Mouse (Mus musculus): ENCODE measurements around the gene Slc22a3. TPM values are rescaled to one million over a fixed set of nuclear protein-coding genes. Genes with fewer than 3 reads are reported as not detected.

Slc22a3 gene
- polyA plus RNA-seq, 1 experiment: 33.8 TPM

DNA sequence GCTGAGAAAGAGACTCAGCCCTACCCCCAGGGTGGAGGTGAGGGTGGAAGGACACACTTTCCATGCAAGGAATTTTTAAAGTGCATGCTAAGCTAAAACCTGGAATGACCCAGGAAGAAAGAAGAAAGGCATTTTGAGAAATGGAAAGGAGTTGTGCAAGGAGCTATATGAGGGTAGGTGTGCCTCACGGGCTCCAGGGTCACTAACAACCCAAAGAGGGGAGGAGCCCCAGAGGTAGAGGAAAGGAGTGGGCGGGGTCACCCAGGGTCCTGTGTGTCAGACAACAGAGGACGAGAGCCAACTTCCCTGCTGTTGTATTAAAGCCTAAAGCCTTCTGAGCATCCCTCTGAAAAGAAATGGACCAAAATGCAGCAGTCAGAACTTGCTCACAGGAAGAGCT lies 11.9 kb downstream of the Slc22a3 start:
- Histone ChIP-seq H3K4me1 (ENCODE audit: control insufficient read depth, insufficient read depth, insufficient read length, low read length) (0 out of 2 replicates have a peak, but pooled peaks cover 3% of the 10 kb centered on the region), H3K4me3 (ENCODE audit: insufficient read depth, low read depth, low read length) (no peak overlapping the region), H3K27ac (replicated peaks; ENCODE audit: low read depth, low read length) (no peak overlapping the region)

DNA sequence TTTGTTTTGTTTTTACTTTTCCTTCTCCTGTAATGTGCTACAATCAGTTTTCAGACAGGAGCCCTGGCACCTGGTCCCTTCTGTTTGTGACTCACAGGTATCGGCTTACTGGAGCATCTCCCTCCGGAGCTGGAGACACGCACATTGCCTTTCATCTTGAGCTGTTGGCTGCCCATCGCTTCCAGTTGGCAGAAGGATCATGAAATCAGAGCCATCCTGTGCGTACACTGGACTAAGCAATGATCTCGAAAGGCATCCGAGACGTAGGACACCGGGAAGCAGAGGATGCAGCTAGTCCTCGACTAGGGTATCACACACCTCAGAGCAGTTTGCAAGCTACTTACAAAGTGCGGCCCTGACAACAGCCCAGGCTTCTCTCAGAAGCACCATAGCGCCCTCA lies 15.9 kb downstream of the Slc22a3 start:
- H3K4me1 ChIP-seq (ENCODE audit: control insufficient read depth, insufficient read depth, insufficient read length, low read length): peaks cover 6% of the 10 kb centered on the region
- H3K4me3 ChIP-seq (ENCODE audit: insufficient read depth, low read depth, low read length): no peak overlapping the region
- no peak overlapping the region for H3K27ac ChIP-seq (replicated peaks; ENCODE audit: low read depth, low read length)

DNA sequence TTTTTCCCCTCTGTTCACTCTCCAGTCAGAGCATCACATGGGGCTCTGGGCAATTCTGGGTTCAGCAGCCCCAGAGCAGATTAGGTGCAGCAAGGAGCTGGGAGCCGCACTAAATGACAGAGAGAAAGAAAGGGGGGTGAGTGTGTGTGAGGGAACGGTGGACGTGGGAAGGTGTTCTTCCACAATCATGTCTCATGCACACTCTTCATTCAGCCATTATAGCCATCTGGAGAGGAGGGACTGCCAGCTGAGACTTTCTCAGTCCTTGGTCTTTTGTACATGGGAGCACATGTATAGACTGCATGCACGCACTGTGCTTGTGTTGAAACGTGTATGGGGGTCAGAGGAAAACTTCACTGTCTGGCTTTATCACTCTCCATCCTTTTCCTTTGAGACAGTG lies 17.6 kb downstream of the Slc22a3 start:
- Histone ChIP-seq H3K4me1 (ENCODE audit: control insufficient read depth, insufficient read depth, insufficient read length, low read length) (peaks cover 5% of the 10 kb centered on the region), H3K4me3 (ENCODE audit: insufficient read depth, low read depth, low read length) (no peak overlapping the region), H3K27ac (replicated peaks; ENCODE audit: low read depth, low read length) (no peak overlapping the region)

DNA sequence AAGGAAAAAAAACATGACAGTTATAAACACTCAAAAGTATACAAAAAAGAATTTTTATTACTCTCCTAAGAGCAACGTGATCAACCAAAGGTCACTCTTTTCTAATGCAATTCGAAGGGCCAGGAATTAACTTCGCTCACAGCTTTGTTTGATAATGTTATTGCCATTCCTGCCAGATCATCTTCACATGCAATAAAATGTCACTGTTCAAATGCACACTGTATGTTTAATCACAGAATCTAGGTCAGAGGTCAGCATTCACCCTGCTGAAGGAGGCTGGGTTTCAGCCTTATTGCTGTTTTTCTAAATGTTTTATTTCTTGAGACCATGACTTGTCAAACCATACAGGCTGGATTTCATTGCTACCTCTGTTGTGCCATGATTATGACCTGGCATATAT lies 21.8 kb downstream of the Slc22a3 start:
- H3K4me1 ChIP-seq (ENCODE audit: control insufficient read depth, insufficient read depth, insufficient read length, low read length): peaks cover 9% of the 10 kb centered on the region
- no peak overlapping the region for H3K4me3 ChIP-seq (ENCODE audit: insufficient read depth, low read depth, low read length)
- H3K27ac ChIP-seq (replicated peaks; ENCODE audit: low read depth, low read length): no peak overlapping the region

DNA sequence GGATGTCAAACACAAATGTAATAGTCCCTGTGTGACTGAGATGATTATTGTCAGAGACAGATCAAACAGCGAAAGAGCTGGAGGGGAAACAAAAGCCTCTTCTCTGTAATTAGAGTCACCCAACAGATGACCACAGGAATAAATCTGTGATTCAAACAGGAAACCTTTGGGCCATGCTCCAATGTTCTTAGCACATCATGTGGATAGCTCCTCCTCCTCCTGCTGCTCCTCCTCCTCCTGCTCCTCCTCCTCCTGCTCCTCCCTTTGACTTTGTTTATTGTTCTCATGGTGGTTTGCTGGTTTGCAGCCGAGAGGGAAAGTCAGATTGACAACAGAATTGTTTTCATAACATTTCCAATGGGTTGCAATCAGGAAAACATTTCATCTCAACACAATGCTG lies 28.1 kb downstream of the Slc22a3 start:
- Histone ChIP-seq H3K4me3 (ENCODE audit: insufficient read depth, low read depth, low read length) (no peak overlapping the region), H3K27ac (replicated peaks; ENCODE audit: low read depth, low read length) (no peak overlapping the region), H3K4me1 (ENCODE audit: control insufficient read depth, insufficient read depth, insufficient read length, low read length) (0 out of 2 replicates have a peak, but pooled peaks cover 4% of the 10 kb centered on the region)

DNA sequence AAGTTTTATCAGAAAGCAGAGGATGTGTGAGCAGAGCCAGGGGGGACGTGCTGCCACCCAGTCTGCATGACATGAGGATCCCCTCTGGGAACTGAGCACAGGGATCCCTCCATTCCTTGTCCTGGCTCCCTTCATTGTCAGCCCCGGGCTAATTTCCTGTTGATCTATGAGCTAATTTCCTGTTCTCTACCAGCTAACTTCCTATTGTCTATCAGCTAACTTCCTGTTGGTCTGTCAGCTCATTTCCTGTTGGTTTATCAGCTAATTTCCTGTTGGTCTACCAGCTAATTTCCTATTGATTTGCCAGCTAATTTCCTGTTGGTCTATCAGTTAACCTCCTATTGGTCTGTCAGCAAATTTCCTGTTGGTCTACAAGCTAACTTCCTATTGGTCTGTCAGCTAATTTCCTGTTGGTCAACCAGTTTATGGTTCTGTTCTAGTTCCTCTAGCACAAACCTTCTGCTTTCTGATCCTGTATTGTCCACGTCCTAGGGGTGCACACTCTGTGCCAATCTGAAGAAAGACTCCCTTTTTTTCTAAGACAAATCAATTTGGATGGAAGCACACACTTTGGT lies 32.9 kb downstream of the Slc22a3 start:
- peaks cover 2% of the 10 kb centered on the region; the same call in 1 of the 2 replicates for H3K4me1 ChIP-seq (ENCODE audit: control insufficient read depth, insufficient read depth, insufficient read length, low read length)
- no peak overlapping the region for H3K4me3 ChIP-seq (ENCODE audit: insufficient read depth, low read depth, low read length)
- no peak overlapping the region for H3K27ac ChIP-seq (replicated peaks; ENCODE audit: low read depth, low read length)

DNA sequence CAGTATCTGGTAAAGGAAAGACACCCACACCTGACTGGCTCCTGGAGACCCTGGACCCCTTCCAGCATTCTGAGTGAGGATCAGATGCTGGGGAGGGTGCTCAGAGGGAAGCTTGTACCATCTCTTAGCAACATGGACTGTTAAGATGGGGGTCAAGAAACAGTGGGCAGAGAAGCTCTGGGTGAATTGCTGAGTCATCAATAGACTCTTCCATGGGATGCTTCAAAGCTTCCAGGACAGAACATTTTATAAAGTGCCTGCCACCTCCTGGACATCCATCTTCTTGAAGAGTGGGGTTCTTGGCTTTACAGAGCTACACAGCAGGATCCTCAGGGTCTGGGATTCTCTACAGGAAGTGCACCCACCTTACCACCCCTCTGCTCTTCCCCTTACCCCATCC lies 35.0 kb downstream of the Slc22a3 start:
- Histone ChIP-seq H3K4me1 (ENCODE audit: control insufficient read depth, insufficient read depth, insufficient read length, low read length) (peaks cover 2% of the 10 kb centered on the region; the same call in 1 of the 2 replicates), H3K4me3 (ENCODE audit: insufficient read depth, low read depth, low read length) (no peak overlapping the region), H3K27ac (replicated peaks; ENCODE audit: low read depth, low read length) (no peak overlapping the region)

DNA sequence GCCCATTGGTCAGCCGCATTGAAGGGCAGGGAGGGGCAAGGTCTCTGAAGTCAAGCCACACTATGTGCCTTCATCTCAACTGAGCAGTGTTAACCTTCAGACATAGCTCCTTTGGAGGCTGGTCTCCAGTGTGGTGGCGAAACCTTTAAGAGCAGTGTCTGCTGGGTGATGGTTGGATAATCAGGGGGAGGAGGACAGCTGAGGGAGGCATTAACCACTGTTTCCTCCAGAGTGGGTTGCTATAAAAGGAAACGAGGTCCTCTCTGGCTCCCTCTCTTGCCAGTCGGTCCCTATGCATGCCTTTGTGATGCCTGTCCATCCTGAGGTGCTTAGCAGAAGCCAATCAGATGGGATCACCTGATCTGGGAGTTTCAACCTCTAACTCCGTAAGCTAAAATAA lies 38.8 kb downstream of the Slc22a3 start:
- H3K4me1 ChIP-seq (ENCODE audit: control insufficient read depth, insufficient read depth, insufficient read length, low read length): peaks cover 2% of the 10 kb centered on the region; the same call in 1 of the 2 replicates
- H3K27ac ChIP-seq (replicated peaks; ENCODE audit: low read depth, low read length): no peak overlapping the region
- no peak overlapping the region for H3K4me3 ChIP-seq (ENCODE audit: insufficient read depth, low read depth, low read length)

DNA sequence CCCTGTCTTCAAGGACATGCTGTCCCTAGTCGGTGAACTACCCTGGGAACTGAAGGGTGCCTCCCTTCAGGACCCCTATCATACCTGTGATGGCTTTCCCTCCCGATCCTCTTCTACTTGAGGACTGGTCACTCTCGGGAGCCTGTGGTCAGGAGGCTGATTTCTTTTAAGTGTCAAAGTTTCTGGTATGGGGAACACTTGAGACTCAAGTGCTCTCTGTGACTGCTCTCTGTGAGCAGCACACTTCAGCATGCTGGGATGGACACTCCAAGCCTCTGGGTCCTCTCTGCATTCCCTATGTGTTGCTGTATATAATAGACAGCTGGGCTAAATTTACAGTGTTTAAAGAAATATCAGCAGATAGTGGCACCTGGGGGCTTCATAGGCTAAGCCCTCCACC lies 39.9 kb downstream of the Slc22a3 start:
- Histone ChIP-seq H3K4me3 (ENCODE audit: insufficient read depth, low read depth, low read length) (no peak overlapping the region), H3K4me1 (ENCODE audit: control insufficient read depth, insufficient read depth, insufficient read length, low read length) (no peaks in the 10 kb centered on the region), H3K27ac (replicated peaks; ENCODE audit: low read depth, low read length) (no peak overlapping the region)

DNA sequence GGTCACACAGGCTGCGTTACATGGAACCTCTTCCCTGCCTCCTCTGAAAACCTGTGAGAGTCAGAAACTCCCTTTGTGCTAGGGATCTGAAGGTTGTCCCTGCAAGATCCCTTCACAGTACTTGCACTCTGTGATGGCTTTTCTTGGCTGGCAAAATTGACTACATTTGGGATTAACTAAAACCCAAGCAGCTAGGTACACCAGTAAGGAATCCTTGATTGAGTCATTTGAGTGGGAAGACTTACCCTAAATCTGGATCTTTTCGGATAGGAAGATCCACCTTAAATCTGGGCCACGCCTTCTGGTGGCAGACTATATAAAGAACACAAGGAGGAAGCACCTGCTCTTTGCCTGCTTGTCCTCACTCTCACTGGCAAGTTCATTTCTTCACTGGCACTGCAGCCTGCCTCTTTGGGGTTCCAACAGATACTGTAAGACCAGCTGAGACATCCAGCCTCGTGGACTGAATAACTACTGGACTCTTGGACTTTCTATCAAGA lies 41.0 kb downstream of the Slc22a3 start:
- H3K4me3 ChIP-seq (ENCODE audit: insufficient read depth, low read depth, low read length): no peak overlapping the region
- H3K4me1 ChIP-seq (ENCODE audit: control insufficient read depth, insufficient read depth, insufficient read length, low read length): no peaks in the 10 kb centered on the region
- no peak overlapping the region for H3K27ac ChIP-seq (replicated peaks; ENCODE audit: low read depth, low read length)

DNA sequence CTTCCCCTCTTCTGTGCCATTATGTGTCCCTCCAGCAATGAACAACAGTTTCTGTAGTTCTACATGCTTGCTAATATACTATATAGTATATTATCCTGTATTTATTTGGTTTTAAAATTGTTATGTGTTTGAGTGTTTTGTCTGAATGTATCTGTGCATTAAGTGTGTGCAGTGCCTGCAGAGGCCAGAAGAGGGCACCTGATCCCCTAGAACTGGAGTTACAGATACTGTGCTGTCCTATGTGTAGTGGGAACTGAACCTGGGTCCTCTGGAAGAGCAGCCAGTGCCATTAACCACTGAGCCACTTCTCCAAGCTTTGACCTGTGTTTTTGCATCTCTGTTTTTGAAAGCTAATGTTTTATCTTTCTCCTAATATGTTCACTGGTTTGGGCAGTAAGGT lies 46.3 kb downstream of the Slc22a3 start:
- Histone ChIP-seq H3K27ac (replicated peaks; ENCODE audit: low read depth, low read length) (no peak overlapping the region), H3K4me3 (ENCODE audit: insufficient read depth, low read depth, low read length) (no peak overlapping the region), H3K4me1 (ENCODE audit: control insufficient read depth, insufficient read depth, insufficient read length, low read length) (no peaks in the 10 kb centered on the region)

DNA sequence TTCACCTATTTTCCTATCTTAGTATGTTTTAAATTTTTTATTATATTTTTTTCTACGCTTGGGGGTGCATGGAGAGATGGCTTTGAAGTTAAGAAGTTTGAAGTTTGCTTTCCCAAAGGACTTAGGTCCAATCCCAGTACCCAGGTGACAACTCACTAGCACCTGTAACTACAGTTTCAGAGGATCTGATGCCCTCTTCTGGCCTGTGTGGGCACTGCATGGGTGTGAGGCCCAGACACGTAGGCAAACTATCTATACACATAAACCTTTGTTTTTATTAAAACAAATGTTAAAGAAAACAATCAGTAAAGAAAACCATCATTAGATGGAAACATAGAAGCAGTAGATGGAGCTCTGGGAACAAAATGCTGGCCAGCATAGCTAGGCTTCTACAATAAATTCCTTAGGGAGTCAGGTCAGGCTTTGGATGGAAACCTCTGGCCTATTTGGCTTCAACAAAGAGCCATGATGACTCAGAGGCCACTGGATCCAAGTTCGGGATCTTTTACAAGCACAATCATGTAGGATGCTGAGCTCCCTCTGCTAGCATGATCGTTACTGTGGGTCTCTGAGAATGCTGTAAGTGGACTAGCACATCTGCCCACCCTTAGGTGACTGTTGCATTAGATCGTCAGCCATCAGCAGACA lies 52.2 kb downstream of the Slc22a3 start:
- Histone ChIP-seq H3K4me1 (ENCODE audit: control insufficient read depth, insufficient read depth, insufficient read length, low read length) (no peaks in the 10 kb centered on the region), H3K27ac (replicated peaks; ENCODE audit: low read depth, low read length) (peak overlapping the region; percentile 63), H3K4me3 (ENCODE audit: insufficient read depth, low read depth, low read length) (no peak overlapping the region)

DNA sequence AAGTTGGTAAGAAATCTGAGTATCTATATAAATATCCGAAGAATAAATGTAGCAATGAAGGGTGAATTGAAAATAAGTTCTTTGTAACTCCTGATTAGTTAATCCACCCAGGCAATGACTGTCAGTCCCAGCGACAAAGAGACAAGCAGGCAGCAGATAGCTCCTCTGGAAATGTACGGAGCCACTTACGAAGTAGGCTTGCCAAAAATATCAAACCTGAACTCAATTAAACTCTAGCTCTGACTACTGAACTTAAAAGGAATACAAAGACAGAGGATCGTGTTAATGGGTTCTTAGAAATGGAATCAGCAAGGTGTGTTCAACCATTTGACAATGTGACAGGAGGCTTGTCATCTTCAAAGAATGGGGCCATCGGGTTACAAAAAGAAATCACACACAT lies 53.8 kb downstream of the Slc22a3 start:
- no peak overlapping the region for H3K4me3 ChIP-seq (ENCODE audit: insufficient read depth, low read depth, low read length)
- H3K27ac ChIP-seq (replicated peaks; ENCODE audit: low read depth, low read length): no peak overlapping the region
- no peaks in the 10 kb centered on the region for H3K4me1 ChIP-seq (ENCODE audit: control insufficient read depth, insufficient read depth, insufficient read length, low read length)

DNA sequence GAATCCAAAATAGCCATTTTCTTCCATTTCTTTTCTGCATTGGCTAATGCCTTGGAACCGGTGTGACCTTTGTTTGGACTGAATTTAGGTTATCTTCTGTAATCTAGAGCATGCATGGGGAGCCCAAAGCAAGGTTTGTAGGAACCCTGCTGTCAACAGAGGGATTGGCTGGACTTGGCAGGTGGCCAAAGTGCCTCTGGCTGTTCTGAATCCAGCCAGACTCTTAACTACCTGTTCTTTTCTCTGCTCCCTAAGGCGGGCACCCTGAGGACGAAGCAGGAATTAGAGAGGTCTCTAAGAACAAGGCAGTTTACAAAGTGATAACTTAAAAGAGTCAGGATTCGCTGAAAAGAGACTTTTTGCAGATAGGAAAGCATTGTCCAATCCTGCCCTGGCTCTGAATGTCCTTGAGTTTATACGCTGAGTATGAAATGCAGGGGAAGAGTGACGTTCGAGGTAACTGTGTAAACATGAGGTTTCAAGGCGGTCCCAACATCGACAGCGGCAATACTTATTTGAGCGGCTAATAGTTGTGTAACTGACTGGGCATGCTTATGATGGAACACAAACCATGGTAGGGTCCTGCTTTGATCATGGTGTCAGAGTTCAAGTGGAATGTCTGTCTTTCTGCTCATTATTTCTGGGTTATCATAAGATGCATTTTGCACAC lies 54.5 kb downstream of the Slc22a3 start:
- Histone ChIP-seq H3K27ac (replicated peaks; ENCODE audit: low read depth, low read length) (no peak overlapping the region), H3K4me3 (ENCODE audit: insufficient read depth, low read depth, low read length) (no peak overlapping the region), H3K4me1 (ENCODE audit: control insufficient read depth, insufficient read depth, insufficient read length, low read length) (no peaks in the 10 kb centered on the region)

DNA sequence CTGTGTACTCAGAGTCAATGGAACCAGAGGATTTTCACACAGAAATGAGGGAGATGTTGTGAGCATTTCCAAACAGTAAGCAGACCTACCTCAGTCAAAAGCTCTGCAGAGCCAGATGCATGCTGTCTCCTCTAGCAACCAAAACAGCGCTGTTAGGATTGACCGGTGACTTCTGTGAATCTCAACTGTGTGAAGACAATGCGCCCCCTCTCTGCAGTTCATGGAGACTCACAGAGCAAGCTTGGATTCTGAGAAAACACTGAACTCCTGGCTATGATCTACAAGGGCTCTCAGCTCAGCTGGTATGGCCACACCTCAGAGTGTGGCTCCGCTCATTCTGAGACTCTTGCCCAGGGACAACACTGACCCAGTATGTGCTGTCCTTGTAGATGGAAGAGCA lies 56.3 kb downstream of the Slc22a3 start:
- Histone ChIP-seq H3K4me1 (ENCODE audit: control insufficient read depth, insufficient read depth, insufficient read length, low read length) (no peaks in the 10 kb centered on the region), H3K27ac (replicated peaks; ENCODE audit: low read depth, low read length) (no peak overlapping the region), H3K4me3 (ENCODE audit: insufficient read depth, low read depth, low read length) (no peak overlapping the region)

DNA sequence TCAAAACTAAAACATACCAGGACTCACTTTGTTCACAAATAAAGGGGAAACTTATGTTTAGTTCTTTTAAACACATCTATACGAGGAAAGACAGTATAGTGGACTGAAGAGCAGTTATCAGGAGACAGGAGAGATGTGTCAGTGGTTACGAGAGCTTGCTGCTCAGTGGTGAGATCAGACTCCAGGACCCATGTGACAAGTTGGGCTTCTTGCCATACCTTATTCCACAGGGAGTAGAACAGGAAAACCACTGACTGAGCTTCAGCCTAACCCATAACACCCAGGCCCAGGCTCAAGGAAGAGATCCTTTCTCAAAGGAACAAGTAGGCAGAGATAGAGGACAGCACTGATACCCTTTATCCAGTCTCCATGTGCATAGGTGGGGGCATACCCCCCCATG lies 62.9 kb downstream of the Slc22a3 start:
- Histone ChIP-seq H3K4me3 (ENCODE audit: insufficient read depth, low read depth, low read length) (no peak overlapping the region), H3K4me1 (ENCODE audit: control insufficient read depth, insufficient read depth, insufficient read length, low read length) (no peaks in the 10 kb centered on the region), H3K27ac (replicated peaks; ENCODE audit: low read depth, low read length) (no peak overlapping the region)
